Mouse (Mus musculus) hindbrain, embryonic 14.5 days (tissue): ENCODE measurements around the gene Atp1a4. TPM values are rescaled to one million over a fixed set of nuclear protein-coding genes. Genes with fewer than 3 reads are reported as not detected.

Experiments
- ATAC-seq: fragments of 200-750 bp; cut with Nextera tagmentation; 2 replicates; pipeline ENCODE4 v1.8.0; 2017; ENCODE audit warnings: moderate number of reproducible peaks, mild to moderate bottlenecking, moderate TSS enrichment, moderate library complexity; ENCODE audit not compliant: low FRiP score
- DNase-seq: peaks from one replicate; pipeline ENCODE4 v3.0.0-alpha.2; 2015; ENCODE audit warnings: low spot score
- H3K27ac ChIP-seq: fragments of 300-500 bp; sonication (generic); 2 replicates; pipeline ENCODE4 v1.5.1; 2014; ENCODE audit warnings: mild to moderate bottlenecking, moderate library complexity
- H3K27me3 ChIP-seq: fragments of 300-500 bp; sonication (generic); 2 replicates; pipeline ENCODE4 v1.6.1; 2014; ENCODE audit warnings: mild to moderate bottlenecking, low read length, mixed read lengths; ENCODE audit not compliant: control insufficient read depth, insufficient read depth
- H3K36me3 ChIP-seq: fragments of 300-500 bp; sonication (generic); replicated peaks from 2 replicates; pipeline ENCODE4 v1.6.1; 2014; ENCODE audit not compliant: control insufficient read depth, insufficient read depth
- H3K4me1 ChIP-seq: fragments of 300-500 bp; sonication (generic); replicated peaks from 2 replicates; pipeline ENCODE4 v1.6.1; 2014; ENCODE audit warnings: antibody characterized with exemption, low read length, mixed read lengths; ENCODE audit not compliant: control insufficient read depth, insufficient read depth
- H3K4me2 ChIP-seq: fragments of 300-500 bp; sonication (generic); replicated peaks from 2 replicates; pipeline ENCODE4 v1.6.1; 2014; ENCODE audit warnings: mild to moderate bottlenecking, moderate library complexity
- H3K4me3 ChIP-seq: fragments of 300-500 bp; sonication (generic); replicated peaks from 2 replicates; pipeline ENCODE4 v1.5.1; 2014; ENCODE audit warnings: mild to moderate bottlenecking, low read length
- H3K9ac ChIP-seq: fragments of 300-500 bp; sonication (generic); 2 replicates; pipeline ENCODE4 v1.6.1; 2014
- H3K9me3 ChIP-seq: fragments of 300-500 bp; sonication (generic); 2 replicates; pipeline ENCODE4 v1.6.1; 2016; ENCODE audit warnings: low read length; ENCODE audit not compliant: control insufficient read depth
- WGBS: fragments of 180-500 bp; shearing (Covaris S2); extraction: QIAGEN DNeasy Blood & Tissue Kit; methylation state at CpG from one replicate; pipeline ENCODE4 v1.1.7; 2014; 5-methylcytosine and 5-hydroxymethylcytosine counted together
- polyA plus RNA-seq: library from polyadenylated mRNA; unstranded; fragments of >200 nt; fragmentation: Nextera tagmentation; extraction: Ambion mirVana; gene quantifications from 2 replicates; pipeline ENCODE4 v1.2.1, GENCODE M21; 2014

The Atp1a4 gene
- polyA plus RNA-seq, 1 experiment from 2014 or later, result 0.15 TPM

DNA sequence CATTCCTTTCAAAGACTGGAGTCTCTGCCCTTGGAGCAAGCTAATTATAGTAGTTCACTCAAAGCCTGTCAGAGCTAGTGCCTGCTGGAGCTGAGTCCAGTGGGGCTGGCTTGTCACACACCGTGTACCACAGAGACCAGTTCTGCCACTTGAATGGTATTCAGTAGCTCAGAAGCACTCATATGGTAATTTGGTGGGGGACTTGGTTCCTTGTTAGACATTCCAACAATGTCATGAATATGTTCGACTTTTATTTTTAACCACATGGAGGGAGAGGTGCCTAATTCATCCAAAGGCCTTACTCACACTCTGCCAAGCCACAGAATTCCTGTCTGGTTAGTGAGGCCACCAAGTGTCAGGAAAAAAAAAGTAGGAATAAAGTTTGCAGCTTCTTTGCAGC, 15.8 kb downstream of the Atp1a4 start:
- no peak for DNase-seq
- Histone ChIP-seq H3K9me3 (no peaks in the 10 kb centered on the region), H3K4me2 (no peak overlapping the region), H3K27me3 (peaks cover 11% of the 10 kb centered on the region; the same call in 1 of the 2 replicates), H3K9ac (no peak overlapping the region), H3K27ac (no peak overlapping the region), H3K4me1 (no peaks in the 10 kb centered on the region), H3K4me3 (no peak overlapping the region), H3K36me3 (no peaks in the 10 kb centered on the region)
- peak; percentile 85 for ATAC-seq
- WGBS, result 9% methylated on average over 2 of the region's 2 CpGs

DNA sequence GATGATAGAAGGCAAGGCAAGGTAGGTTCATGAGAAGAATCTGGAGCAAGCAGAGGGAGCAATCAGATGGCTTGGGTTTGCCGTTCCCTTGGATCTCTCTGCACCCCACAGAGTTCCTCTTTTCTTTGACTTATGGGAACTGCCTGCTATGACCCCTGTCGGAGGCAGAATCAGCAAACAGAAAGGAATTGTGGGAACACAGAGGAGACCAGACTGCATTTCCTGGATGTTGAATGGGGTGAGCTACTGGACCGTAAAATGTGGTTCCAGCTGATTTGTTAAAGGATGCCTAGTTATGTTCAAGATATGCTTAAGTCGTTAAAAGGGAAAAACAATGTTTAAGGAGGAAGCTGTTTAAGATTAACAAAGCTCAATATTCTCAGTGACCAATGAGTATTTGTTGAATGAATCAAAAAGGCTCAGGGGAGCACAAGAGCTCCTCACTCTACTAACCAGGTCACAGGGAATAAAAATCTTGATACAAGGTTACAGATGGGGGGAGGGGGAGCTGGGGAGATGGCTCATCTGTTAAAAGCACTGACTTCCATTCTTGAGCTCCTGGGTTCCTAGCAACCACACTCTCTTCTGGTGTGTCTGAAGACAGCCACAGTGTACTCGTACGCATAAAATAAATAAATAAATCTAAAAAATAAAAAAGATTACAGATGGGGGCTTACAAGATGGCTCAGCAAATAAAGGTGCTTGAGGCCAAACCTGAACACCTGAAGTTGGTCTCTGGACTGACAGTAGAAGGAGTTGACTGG, 17.1 kb downstream of the Atp1a4 start:
- 12% methylated on average over 6 of the region's 6 CpGs for WGBS
- Histone ChIP-seq H3K36me3 (no peaks in the 10 kb centered on the region), H3K4me1 (no peaks in the 10 kb centered on the region), H3K4me2 (no peak overlapping the region), H3K4me3 (no peak overlapping the region), H3K9me3 (no peaks in the 10 kb centered on the region), H3K9ac (no peak overlapping the region), H3K27me3 (peaks cover 11% of the 10 kb centered on the region; the same call in 1 of the 2 replicates), H3K27ac (no peak overlapping the region)
- ATAC-seq (no peak), DNase-seq (no peak)

GRCm38 (mm10) chr1:172229215-172229614, 29.0 kb downstream of the Atp1a4 start:
- Histone ChIP-seq H3K9ac (no peak overlapping the region), H3K9me3 (no peaks in the 10 kb centered on the region), H3K27me3 (no peaks in the 10 kb centered on the region), H3K4me2 (no peak overlapping the region), H3K36me3 (no peaks in the 10 kb centered on the region), H3K27ac (no peak overlapping the region), H3K4me1 (no peaks in the 10 kb centered on the region), H3K4me3 (no peak overlapping the region)
- 88% methylated on average over 1 of the region's 1 CpGs for WGBS
- ATAC-seq (no peak), DNase-seq (no peak)

- no peak overlapping the region for H3K4me3 ChIP-seq
- H3K9me3 ChIP-seq, result no peaks in the 10 kb centered on the region
- ATAC-seq, result no peak
- WGBS, result 85% methylated on average over 2 of the region's 2 CpGs
- H3K36me3 ChIP-seq, result no peaks in the 10 kb centered on the region
- H3K27ac ChIP-seq, result no peak overlapping the region
- no peak overlapping the region for H3K9ac ChIP-seq
- H3K4me2 ChIP-seq, result no peak overlapping the region
- H3K4me1 ChIP-seq, result no peaks in the 10 kb centered on the region
- DNase-seq, result no peak
- no peaks in the 10 kb centered on the region for H3K27me3 ChIP-seq
These were observed 30.0 kb downstream of the Atp1a4 start for GRCm38 (mm10) chr1:172228209-172228608.

DNA sequence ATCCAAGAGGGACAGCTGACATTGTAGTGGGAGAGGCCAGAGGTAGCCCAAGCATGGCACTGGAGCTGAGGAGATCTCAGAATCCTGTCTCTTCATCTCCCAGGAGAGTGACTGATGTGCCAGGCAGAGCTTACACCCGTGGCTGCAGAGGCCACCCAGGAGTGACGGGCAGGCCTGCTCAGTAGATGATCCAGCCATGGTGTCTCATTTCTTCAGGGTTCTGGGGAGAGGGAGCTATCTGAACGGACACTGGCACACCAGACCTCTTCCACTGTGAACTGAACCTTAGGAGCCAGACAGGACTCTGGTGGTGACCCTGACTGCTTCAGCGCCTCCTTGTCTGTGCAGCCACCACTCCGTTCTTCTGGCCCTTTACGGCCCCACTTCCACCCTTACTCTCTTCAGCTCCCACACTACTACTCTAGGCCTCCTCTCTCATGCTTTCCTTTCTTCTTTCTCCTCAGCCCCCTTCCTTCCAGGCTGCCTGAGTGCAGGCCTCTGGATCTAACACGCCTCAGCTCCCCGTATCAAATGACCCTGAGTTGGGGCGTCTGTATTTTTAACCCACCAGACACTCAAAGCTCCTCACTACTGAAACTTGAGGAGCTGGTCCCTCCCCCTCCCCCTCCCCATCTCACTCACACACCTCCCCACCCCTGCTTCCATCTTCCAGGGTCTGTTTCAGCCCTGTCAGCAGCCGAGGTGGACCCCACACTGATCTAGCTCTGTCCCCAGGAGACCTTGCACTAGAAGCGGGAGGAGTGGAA, 36.7 kb downstream of the Atp1a4 start:
- H3K27me3 ChIP-seq, result no peaks in the 10 kb centered on the region
- DNase-seq, result no peak
- ATAC-seq, result no peak

DNA sequence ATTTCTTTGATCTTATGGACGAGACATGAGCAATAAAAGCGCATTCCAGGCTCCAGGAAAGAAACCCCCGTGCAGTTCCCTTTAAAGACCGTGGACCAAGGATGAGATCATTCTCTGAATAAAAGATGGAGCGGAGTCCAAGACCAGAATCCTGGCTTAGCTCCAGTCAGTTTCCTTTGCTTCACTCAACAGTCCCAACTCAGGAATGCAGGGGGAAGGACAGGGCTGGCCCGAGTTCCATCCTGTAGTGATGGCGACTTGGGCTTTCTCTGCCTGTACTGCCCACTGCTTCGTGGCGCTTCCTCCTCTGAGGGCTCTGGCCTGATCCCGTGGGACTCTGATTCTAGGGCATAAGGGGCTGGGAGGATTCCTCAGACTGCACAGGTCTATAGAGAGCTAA, 37.8 kb downstream of the Atp1a4 start:
- H3K4me1 ChIP-seq, result peaks cover 23% of the 10 kb centered on the region
- H3K9me3 ChIP-seq, result no peaks in the 10 kb centered on the region
- no peak overlapping the region for H3K4me2 ChIP-seq
- 43% methylated on average over 10 of the region's 10 CpGs for WGBS
- no peaks in the 10 kb centered on the region for H3K36me3 ChIP-seq
- H3K27ac ChIP-seq, result peak overlapping the region; percentile 65
- DNase-seq, result peak; percentile 50
- no peak overlapping the region for H3K4me3 ChIP-seq
- peak; percentile 39; the same call in 1 of the 2 replicates for ATAC-seq
- H3K27me3 ChIP-seq, result no peaks in the 10 kb centered on the region
- no peak overlapping the region for H3K9ac ChIP-seq

More for the DNA sequence above, 36.7 kb downstream of the Atp1a4 start:
- Histone ChIP-seq H3K9me3 (no peaks in the 10 kb centered on the region), H3K4me3 (no peak overlapping the region), H3K9ac (no peak overlapping the region), H3K4me1 (peaks cover 23% of the 10 kb centered on the region), H3K36me3 (no peaks in the 10 kb centered on the region), H3K4me2 (no peak overlapping the region), H3K27ac (peak overlapping the region; percentile 63; the same call in 1 of the 2 replicates)
- WGBS, result 41% methylated on average over 11 of the region's 11 CpGs

GRCm38 (mm10) chr1:172219451-172220406, 38.5 kb downstream of the Atp1a4 start, which contains the start of gene Casq1:
Gene Casq1, minus strand, starts transcription at chr1:172219868.
- 87% methylated on average over 19 of the region's 19 CpGs for WGBS
- H3K4me3 ChIP-seq, result no peak within 1 kb of the TSS
- H3K4me2 ChIP-seq, result no peak within 1 kb of the TSS
- H3K9me3 ChIP-seq, result no peaks in the 10 kb centered on the region
- ATAC-seq (no peak), DNase-seq (no peak)
- no peak within 1 kb of the TSS for H3K9ac ChIP-seq
- no peaks in the 10 kb centered on the region for H3K36me3 ChIP-seq
- no peaks in the 10 kb centered on the region for H3K27me3 ChIP-seq
- H3K4me1 ChIP-seq, result peaks cover 23% of the 10 kb centered on the region
- peak within 1 kb of the TSS; percentile 65 for H3K27ac ChIP-seq

DNA sequence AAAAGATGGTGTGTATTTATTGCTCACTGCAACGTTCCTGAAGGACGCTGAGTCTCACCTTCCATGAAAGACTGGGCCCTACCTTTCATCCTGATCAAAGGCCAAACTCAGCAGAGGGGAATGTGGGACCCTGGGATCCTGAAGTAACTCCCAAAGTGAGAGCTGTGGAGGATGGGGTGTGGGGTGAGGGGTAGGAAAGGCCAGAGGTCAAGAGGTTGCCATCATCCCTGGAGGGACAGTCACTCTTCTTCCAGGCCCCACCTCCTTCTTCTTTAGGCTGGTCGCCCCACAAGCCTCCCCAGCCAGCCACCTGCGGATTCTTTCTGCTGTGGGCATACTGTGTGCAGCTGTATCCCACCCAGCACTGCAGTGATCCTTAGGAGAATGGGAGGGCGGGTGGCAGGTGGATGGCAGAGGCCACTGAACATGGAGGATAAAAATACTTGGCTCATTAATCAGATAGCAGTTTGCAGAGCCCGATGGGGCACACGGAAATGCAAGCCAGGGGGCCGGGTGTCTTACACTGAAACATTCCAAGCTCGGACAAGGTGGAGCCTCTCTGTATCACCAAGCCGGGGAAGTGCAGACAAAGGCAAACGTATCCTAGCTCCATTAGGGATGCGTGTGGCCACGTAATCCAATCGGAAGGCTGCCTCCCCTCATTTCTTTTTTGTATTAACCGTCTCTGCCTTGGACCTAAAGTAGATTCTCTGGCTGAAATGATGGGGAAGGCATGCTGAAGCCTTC, 39.9 kb downstream of the Atp1a4 start:
- H3K36me3 ChIP-seq, result no peaks in the 10 kb centered on the region
- no peaks in the 10 kb centered on the region for H3K27me3 ChIP-seq
- DNase-seq (no peak), ATAC-seq (no peak)
- no peak overlapping the region for H3K27ac ChIP-seq
- H3K9ac ChIP-seq, result no peak overlapping the region
- H3K4me3 ChIP-seq, result no peak overlapping the region
- 43% methylated on average over 15 of the region's 15 CpGs for whole genome bisulfite sequencing
- H3K4me2 ChIP-seq, result no peak overlapping the region
- H3K4me1 ChIP-seq, result peaks cover 27% of the 10 kb centered on the region
- H3K9me3 ChIP-seq, result no peaks in the 10 kb centered on the region
